Mouse (Mus musculus) granulocyte monocyte progenitor cell, adult 5-6 weeks (primary cell): ENCODE data around the gene P3h2. TPM values are rescaled to one million over a fixed set of nuclear protein-coding genes. Genes with fewer than 3 reads are reported as not detected.

Experiments used
- ATAC-seq: replicated peaks from 2 replicates; pipeline ENCODE4 v1.8.0; 2016; ENCODE audit warnings: mild to moderate bottlenecking, moderate TSS enrichment, inconsistent platforms; ENCODE audit not compliant: poor library complexity, severe bottlenecking
- total RNA-seq, 2 experiments: library from RNA; stranded (forward) in 1 of 2; stranded (reverse) in 1 of 2; fragments of 200-712, 200-1000 nt in 1 of 2; fragments of >200 nt in 1 of 2; fragmentation: Nextera tagmentation in 1 of 2; gene quantifications; 2 replicates each; pipeline ENCODE4 v1.2.3; 2014 to 2017

Gene P3h2
- total RNA-seq, 2 experiments from 2014 or later = not detected

DNA sequence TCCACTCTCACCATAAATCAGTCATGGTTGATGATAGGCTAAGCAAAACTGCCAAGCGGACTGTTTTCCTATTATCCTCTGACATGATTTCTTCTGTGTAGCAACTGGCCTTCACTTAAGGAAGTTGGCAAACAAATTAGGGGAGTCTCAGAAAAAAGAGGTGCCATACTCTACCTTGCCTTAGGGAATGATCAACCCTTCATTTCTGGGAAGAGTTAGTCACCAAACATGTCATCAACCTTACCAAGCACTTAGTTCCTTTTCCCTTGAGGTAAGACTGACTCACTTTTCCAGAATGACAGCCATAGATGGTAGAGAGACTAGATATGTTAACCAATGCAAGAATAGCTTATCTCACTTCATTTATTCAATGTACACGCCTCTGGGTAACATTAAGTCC is 171.4 kb downstream of the P3h2 start:
- no peak for ATAC-seq

- ATAC-seq = no peak
Observed at GRCm38 (mm10) chr16:25912185-25912584, 193.4 kb downstream of the P3h2 start.
